Mouse (Mus musculus): ENCODE data around the gene Yjefn3.

Yjefn3 gene

GRCm38 (mm10) chr8:69877992-69878391, 24.5 kb downstream of the Yjefn3 start:
- DNase-seq, result no peak

GRCm38 (mm10) chr8:69877396-69877795, 25.1 kb downstream of the Yjefn3 start:
- DNase-seq, result no peak

- DNase-seq, result no peak
Measured at GRCm38 (mm10) chr8:69876967-69877366, 25.5 kb downstream of the Yjefn3 start.

- DNase-seq, result no peak
Measured at GRCm38 (mm10) chr8:69876097-69876496, 26.4 kb downstream of the Yjefn3 start.

GRCm38 (mm10) chr8:69874654-69875053, 27.9 kb downstream of the Yjefn3 start:
- DNase-seq, result no peak

- peak; percentile 64 for DNase-seq
Measured at GRCm38 (mm10) chr8:69874155-69874554, 28.4 kb downstream of the Yjefn3 start.

GRCm38 (mm10) chr8:69870907-69871306, 31.6 kb downstream of the Yjefn3 start:
- DNase-seq, result no peak

- DNase-seq, result no peak
Measured at GRCm38 (mm10) chr8:69870003-69870765, 32.3 kb downstream of the Yjefn3 start.

- no peak for DNase-seq
Measured at GRCm38 (mm10) chr8:69867696-69868326, 34.7 kb downstream of the Yjefn3 start.

GRCm38 (mm10) chr8:69864180-69864579, 38.3 kb downstream of the Yjefn3 start:
- no peak for DNase-seq

GRCm38 (mm10) chr8:69863387-69864020, 39.0 kb downstream of the Yjefn3 start:
- no peak for DNase-seq

- no peak for DNase-seq
Measured at GRCm38 (mm10) chr8:69861251-69861650, 41.3 kb downstream of the Yjefn3 start.

GRCm38 (mm10) chr8:69860807-69861206, 41.7 kb downstream of the Yjefn3 start:
- DNase-seq, result no peak

GRCm38 (mm10) chr8:69853869-69854268, 48.6 kb downstream of the Yjefn3 start:
- DNase-seq, result no peak

GRCm38 (mm10) chr8:69850926-69851506, 51.5 kb downstream of the Yjefn3 start:
- no peak for DNase-seq

- no peak for DNase-seq
Measured at GRCm38 (mm10) chr8:69849899-69850298, 52.6 kb downstream of the Yjefn3 start.

GRCm38 (mm10) chr8:69848951-69849350, 53.6 kb downstream of the Yjefn3 start:
- no peak for DNase-seq

- no peak for DNase-seq
Measured at GRCm38 (mm10) chr8:69847167-69848065, 55.1 kb downstream of the Yjefn3 start.
